Mouse (Mus musculus) spleen, adult 2 months (tissue): ENCODE measurements around the gene Mccc2. TPM values are rescaled to one million over a fixed set of nuclear protein-coding genes. Genes with fewer than 3 reads are reported as not detected.
"Not testable (repeated sequence)": the region's sequence is repeated elsewhere in the genome, so short reads cannot be mapped to it uniquely, and the experiment has no call there.

ENCODE experiments used
- DNase-seq, 2 experiments: peaks; one replicate each; pipeline versions ENCODE4 v3.0.0 to v3.0.0-alpha.2; 2012 to 2021; ENCODE audit warnings: low spot score in 2 of 2, low read depth in 1 of 2
- H3K27ac ChIP-seq: fragments of 200-500 bp; 2 replicates; pipeline ENCODE4 v1.5.1; 2012; ENCODE audit warnings: low read length, inconsistent platforms; ENCODE audit not compliant: insufficient read depth
- H3K27me3 ChIP-seq: fragments of 200-500 bp; 2 replicates; pipeline ENCODE4 v1.6.1; 2012; ENCODE audit warnings: mild to moderate bottlenecking, moderate library complexity, low read length, inconsistent platforms; ENCODE audit not compliant: control insufficient read depth, insufficient read depth
- H3K36me3 ChIP-seq: fragments of 200-500 bp; 2 replicates; pipeline ENCODE4 v1.6.1; 2012; ENCODE audit warnings: mild to moderate bottlenecking, low read length, inconsistent platforms; ENCODE audit not compliant: control insufficient read depth, insufficient read depth
- H3K4me1 ChIP-seq: fragments of 200-500 bp; 2 replicates; pipeline ENCODE4 v1.6.1; 2011; ENCODE audit warnings: inconsistent platforms; ENCODE audit not compliant: control insufficient read depth, insufficient read depth, insufficient read length
- H3K4me3 ChIP-seq: fragments of 200-500 bp; 2 replicates; pipeline ENCODE4 v1.5.1; 2011; ENCODE audit warnings: mild to moderate bottlenecking, inconsistent platforms; ENCODE audit not compliant: insufficient read depth, insufficient read length; ENCODE audit errors: extremely low read depth
- CTCF ChIP-seq: fragments of 200-500 bp; IDR thresholded peaks from 2 replicates; pipeline ENCODE4 v1.5.1; 2011; ENCODE audit warnings: mild to moderate bottlenecking, inconsistent platforms; ENCODE audit not compliant: insufficient read depth, insufficient read length, insufficient replicate concordance; ENCODE audit errors: extremely low read depth
- POLR2A ChIP-seq: fragments of 200-500 bp; IDR thresholded peaks from 2 replicates; pipeline ENCODE4 v1.6.1; 2011; ENCODE audit warnings: low read depth, low read length, inconsistent platforms
- WGBS: fragments of 180-500 bp; shearing (Covaris S2); methylation state at CpG from one replicate; pipeline ENCODE4 v1.1.7; 2018; 5-methylcytosine and 5-hydroxymethylcytosine counted together
- polyA plus RNA-seq: library from polyadenylated mRNA; depleted of rRNA; stranded (reverse); fragments of >200 nt; gene quantifications from 2 replicates; pipeline ENCODE4 v1.2.3, GENCODE M21; 2012; rRNA removed

The Mccc2 gene
- 6.8 and 7.6 TPM in 2 replicates for polyA plus RNA-seq

- Histone ChIP-seq H3K27ac (no peak within 1 kb of the TSS), H3K4me3 (peak within 1 kb of the TSS; percentile 79), H3K4me1 (no peaks in the 10 kb centered on the region; the same call in none of the 2 replicates), H3K27me3 (no peaks in the 10 kb centered on the region), H3K36me3 (peaks cover 3% of the 10 kb centered on the region; the same call in 1 of the 2 replicates)
- DNase-seq: peak; percentile 54 to 69
- 3% methylated on average over 47 of the region's 47 CpGs for WGBS
- TF ChIP-seq CTCF: no peak
- peak; percentile 3; the same call in 1 of the 2 replicates for TF ChIP-seq POLR2A
Observed at GRCm38 (mm10) chr13:100014906-100015895, at the start of gene Mccc2. Gene Mccc2, minus strand, starts transcription at chr13:100015639.

DNA sequence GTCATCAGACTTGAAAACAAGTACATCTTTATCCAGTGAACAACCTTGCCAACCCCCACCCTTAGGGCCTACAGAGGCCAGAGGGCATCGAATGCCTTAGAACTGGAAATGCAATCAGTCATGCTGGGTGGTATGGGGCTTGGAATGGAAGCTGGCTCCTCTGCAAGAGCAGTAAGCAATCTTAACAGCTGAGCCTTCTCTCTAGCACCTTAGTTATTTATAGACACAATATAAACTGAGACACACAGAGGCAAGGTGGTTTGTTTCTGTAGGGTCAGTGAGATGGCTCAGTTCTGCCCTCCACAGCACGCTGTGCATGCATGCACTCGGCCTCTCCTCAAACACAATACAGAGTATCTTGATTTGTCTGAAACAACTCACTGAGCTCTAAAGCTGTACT, 48.5 kb upstream of the Mccc2 start:
- H3K36me3 ChIP-seq: peaks cover 37% of the 10 kb centered on the region
- no peaks in the 10 kb centered on the region for H3K27me3 ChIP-seq
- WGBS: 95% methylated on average over 3 of the region's 3 CpGs
- H3K4me3 ChIP-seq: no peak overlapping the region
- TF ChIP-seq POLR2A (no peak), CTCF (no peak)
- DNase-seq: no peak
- H3K4me1 ChIP-seq: no peaks in the 10 kb centered on the region
- H3K27ac ChIP-seq: no peak overlapping the region

GRCm38 (mm10) chr13:100057738-100058137, 42.3 kb upstream of the Mccc2 start:
- DNase-seq, H3K27me3 ChIP-seq, H3K27ac ChIP-seq, H3K4me3 ChIP-seq, H3K4me1 ChIP-seq: not testable (repeated sequence)
- WGBS: 96% methylated on average over 8 of the region's 8 CpGs
- peaks cover 44% of the 10 kb centered on the region for H3K36me3 ChIP-seq

DNA sequence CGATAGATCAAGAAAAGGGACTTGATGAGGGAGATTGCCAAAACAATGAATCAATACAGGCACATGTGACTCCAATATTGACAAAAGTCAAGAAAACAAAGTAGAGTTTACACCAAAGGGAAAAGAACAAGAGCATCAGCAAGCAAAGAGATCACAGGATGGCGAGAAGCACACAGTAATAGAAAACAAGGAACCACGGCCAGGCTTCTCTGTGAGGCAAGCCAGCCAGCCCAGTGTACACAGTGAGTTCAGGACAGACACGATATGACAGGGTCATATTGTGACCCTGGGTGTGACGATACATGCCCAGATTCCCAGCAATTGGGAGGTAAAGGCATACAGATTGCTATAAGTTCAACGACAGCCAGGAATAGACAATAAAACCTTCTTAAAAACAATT, 10.6 kb upstream of the Mccc2 start:
- no peak overlapping the region for H3K27ac ChIP-seq
- 96% methylated on average over 6 of the region's 6 CpGs for WGBS
- no peak for TF ChIP-seq CTCF
- TF ChIP-seq POLR2A: no peak
- no peaks in the 10 kb centered on the region for H3K27me3 ChIP-seq
- no peaks in the 10 kb centered on the region for H3K4me1 ChIP-seq
- no peak overlapping the region for H3K4me3 ChIP-seq
- H3K36me3 ChIP-seq: peaks cover 36% of the 10 kb centered on the region
- no peak for DNase-seq

DNA sequence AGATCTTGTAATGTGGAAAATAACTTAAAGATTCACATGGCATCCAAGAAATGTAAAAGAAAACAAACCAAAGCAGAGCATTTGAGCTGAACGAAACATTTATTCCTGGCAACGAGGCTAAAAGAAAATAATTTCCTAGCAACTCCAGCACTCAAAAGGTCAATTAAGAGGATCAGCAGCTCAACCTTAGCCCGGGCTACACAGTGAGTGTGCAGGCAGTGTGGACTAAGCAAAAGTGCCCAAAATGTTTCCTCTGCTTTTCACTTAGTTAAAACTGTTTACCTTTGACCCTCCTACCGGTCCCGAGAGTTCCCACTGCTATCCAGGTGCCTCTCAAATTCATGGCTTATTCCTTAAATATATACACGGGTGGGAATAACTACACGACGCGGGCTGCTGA, 1.5 kb upstream of the Mccc2 start:
- no peaks in the 10 kb centered on the region for H3K27me3 ChIP-seq
- WGBS: 93% methylated on average over 9 of the region's 9 CpGs
- no peaks in the 10 kb centered on the region; the same call in none of the 2 replicates for H3K4me1 ChIP-seq
- no peak for TF ChIP-seq CTCF
- no peak for TF ChIP-seq POLR2A
- no peak overlapping the region for H3K27ac ChIP-seq
- H3K4me3 ChIP-seq: no peak overlapping the region
- H3K36me3 ChIP-seq: peaks cover 7% of the 10 kb centered on the region
- DNase-seq: no peak

DNA sequence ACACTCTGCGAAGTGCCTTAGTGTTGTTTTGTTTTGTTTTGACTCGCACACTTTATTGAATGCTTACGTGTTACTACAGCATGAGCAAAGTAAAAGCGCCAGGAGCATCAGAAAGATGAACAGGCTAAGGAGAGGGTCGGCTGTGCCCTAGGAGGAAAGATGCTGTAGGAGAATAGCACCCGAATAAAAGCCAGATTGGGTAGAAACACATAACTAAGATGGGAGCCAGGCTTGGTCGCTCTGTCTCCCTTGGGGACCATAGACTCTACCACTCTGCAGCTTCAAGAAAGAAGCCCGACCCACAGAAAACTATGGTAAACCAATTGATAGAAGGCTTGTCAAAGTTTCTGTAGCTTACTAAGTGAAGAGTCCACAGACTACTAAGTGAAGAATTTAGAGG, 498 bp upstream of the Mccc2 start:
- WGBS: 7% methylated on average over 8 of the region's 8 CpGs
- Histone ChIP-seq H3K27ac (no peak overlapping the region), H3K4me1 (no peaks in the 10 kb centered on the region; the same call in none of the 2 replicates), H3K36me3 (peaks cover 6% of the 10 kb centered on the region), H3K4me3 (peak overlapping the region; percentile 79), H3K27me3 (no peaks in the 10 kb centered on the region)
- no peak for DNase-seq
- TF ChIP-seq CTCF (no peak), POLR2A (no peak)
